Mouse (Mus musculus): ENCODE measurements around the gene Fam20a. TPM values are rescaled to one million over a fixed set of nuclear protein-coding genes. Genes with fewer than 3 reads are reported as not detected.
"Not testable (repeated sequence)": the region's sequence is repeated elsewhere in the genome, so short reads cannot be mapped to it uniquely, and the experiment has no call there.

The Fam20a gene
- polyA plus RNA-seq, 1 experiment from 2014 or later: 1.7 TPM

DNA sequence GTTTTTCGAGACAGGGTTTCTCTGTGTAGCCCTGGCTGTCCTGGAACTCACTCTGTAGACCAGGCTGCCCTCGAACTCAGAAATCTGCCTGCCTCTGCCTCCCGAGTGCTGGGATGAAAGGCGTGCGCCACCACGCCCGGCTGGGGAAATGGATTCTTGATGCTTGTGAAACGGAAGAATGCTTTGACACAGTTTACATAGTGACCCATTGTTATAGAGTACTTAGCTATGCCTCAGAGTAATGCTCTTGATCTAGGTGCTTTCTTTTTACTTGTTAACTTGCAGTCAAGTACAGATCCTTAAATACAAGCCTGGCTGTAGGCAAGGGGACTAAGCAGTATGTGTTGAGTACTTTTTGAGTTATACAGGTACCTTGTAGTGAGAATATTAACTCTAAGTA lies 61.6 kb downstream of the Fam20a start:
- H3K27ac ChIP-seq (ENCODE audit: low read depth, low read length); H3K4me1 ChIP-seq (ENCODE audit: control insufficient read depth, insufficient read depth, low read length); H3K4me3 ChIP-seq (ENCODE audit: low read depth, low read length); H3K4me2 ChIP-seq (ENCODE audit: low read length); H3K9ac ChIP-seq (ENCODE audit: low read length); H3K9me3 ChIP-seq (replicated peaks; ENCODE audit: control insufficient read depth, low read length); ATAC-seq; H3K27me3 ChIP-seq (replicated peaks; ENCODE audit: control insufficient read depth, insufficient read depth, low read length); DNase-seq (ENCODE audit: low spot score): not testable (repeated sequence)
- H3K36me3 ChIP-seq (ENCODE audit: control insufficient read depth, insufficient read depth, low read length): peaks cover 83% of the 10 kb centered on the region
- 87% methylated on average over 8 of the region's 8 CpGs for WGBS

DNA sequence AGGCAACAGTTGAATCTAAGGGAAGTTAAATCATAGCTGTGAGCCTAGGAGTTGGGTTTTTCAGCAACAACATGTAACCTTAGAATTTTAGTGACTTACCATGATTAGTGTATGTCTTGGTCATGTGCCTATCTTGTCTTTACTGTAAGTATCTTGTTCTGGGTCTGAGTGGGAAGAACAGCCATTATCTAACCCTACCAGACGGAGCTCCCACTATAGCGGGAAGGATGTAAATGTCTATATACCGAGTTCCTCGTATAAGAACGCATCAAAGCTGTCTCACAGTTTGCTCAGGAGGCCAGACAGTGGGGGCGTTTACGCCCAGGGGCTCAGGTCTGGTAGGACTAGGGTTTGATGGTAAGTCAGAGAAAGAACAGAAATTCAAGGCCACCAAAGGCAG lies 65.8 kb downstream of the Fam20a start:
- H3K36me3 ChIP-seq (ENCODE audit: control insufficient read depth, insufficient read depth, low read length): peaks cover 61% of the 10 kb centered on the region
- 94% methylated on average over 7 of the region's 7 CpGs for WGBS
- ATAC-seq: no peak

DNA sequence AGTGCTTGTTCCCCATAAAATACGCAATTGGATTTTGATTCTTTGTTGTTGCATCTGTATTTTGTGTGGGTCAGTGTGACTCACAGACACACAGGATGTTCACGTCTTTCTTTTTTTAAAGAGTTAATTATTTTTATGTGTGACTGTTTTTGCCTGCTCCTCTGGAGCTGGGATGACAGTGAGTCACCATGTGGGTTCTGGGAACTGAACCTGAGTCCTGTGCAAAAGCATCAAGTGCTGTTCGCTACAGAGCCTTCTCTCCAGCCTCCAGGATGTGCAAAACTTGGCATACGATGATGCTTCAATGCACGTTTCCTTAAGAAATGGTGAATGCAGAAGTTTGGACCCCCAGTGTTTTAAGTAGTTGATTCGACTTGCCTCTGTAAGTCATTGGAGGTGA lies 67.5 kb downstream of the Fam20a start:
- WGBS: 90% methylated on average over 6 of the region's 6 CpGs
- DNase-seq (ENCODE audit: low spot score) (no peak), ATAC-seq (no peak)
- peaks cover 21% of the 10 kb centered on the region for H3K4me1 ChIP-seq (ENCODE audit: control insufficient read depth, insufficient read depth, low read length)
- H3K36me3 ChIP-seq (ENCODE audit: control insufficient read depth, insufficient read depth, low read length): peaks cover 46% of the 10 kb centered on the region
- no peak overlapping the region for H3K4me2 ChIP-seq (ENCODE audit: low read length)
- no peak overlapping the region for H3K4me3 ChIP-seq (ENCODE audit: low read depth, low read length)
- no peaks in the 10 kb centered on the region for H3K27me3 ChIP-seq (replicated peaks; ENCODE audit: control insufficient read depth, insufficient read depth, low read length)
- H3K9ac ChIP-seq (ENCODE audit: low read length): no peak overlapping the region
- no peak overlapping the region for H3K27ac ChIP-seq (ENCODE audit: low read depth, low read length)
- no peaks in the 10 kb centered on the region for H3K9me3 ChIP-seq (replicated peaks; ENCODE audit: control insufficient read depth, low read length)

More for the DNA sequence above, 65.8 kb downstream of the Fam20a start:
- no peak overlapping the region for H3K4me2 ChIP-seq (ENCODE audit: low read length)
- no peak for DNase-seq (ENCODE audit: low spot score)
- H3K4me3 ChIP-seq (ENCODE audit: low read depth, low read length): no peak overlapping the region
- H3K27ac ChIP-seq (ENCODE audit: low read depth, low read length): no peak overlapping the region
- H3K9me3 ChIP-seq (replicated peaks; ENCODE audit: control insufficient read depth, low read length): no peaks in the 10 kb centered on the region
- H3K9ac ChIP-seq (ENCODE audit: low read length): no peak overlapping the region
- no peaks in the 10 kb centered on the region for H3K27me3 ChIP-seq (replicated peaks; ENCODE audit: control insufficient read depth, insufficient read depth, low read length)
- H3K4me1 ChIP-seq (ENCODE audit: control insufficient read depth, insufficient read depth, low read length): peaks cover 18% of the 10 kb centered on the region

DNA sequence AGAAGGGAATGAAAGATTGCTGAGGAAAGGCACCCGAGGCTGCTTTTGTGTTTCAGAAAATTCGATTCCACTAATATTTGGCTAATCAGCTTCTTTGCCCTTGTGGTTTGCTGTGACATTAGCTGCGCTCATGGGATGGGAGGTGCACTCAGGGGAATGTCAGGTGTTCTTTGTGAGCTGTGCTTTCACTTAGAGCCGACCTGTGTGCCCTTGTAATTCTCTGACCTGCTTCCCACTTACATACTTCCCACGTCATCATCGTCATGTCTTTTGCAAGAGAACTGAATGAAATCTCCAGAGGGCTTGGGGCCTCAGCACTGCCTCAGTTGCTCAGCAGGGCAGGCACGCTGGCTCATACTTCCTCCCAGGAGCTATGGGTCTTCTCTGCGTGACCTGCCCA lies 68.9 kb downstream of the Fam20a start:
- Histone ChIP-seq H3K9me3 (replicated peaks; ENCODE audit: control insufficient read depth, low read length) (no peaks in the 10 kb centered on the region), H3K4me3 (ENCODE audit: low read depth, low read length) (peak overlapping the region; percentile 91; the same call in 1 of the 2 replicates), H3K9ac (ENCODE audit: low read length) (no peak overlapping the region), H3K4me2 (ENCODE audit: low read length) (peak overlapping the region; percentile 78), H3K4me1 (ENCODE audit: control insufficient read depth, insufficient read depth, low read length) (peaks cover 29% of the 10 kb centered on the region), H3K27ac (ENCODE audit: low read depth, low read length) (no peak overlapping the region), H3K27me3 (replicated peaks; ENCODE audit: control insufficient read depth, insufficient read depth, low read length) (no peaks in the 10 kb centered on the region), H3K36me3 (ENCODE audit: control insufficient read depth, insufficient read depth, low read length) (peaks cover 37% of the 10 kb centered on the region)
- 75% methylated on average over 8 of the region's 8 CpGs for WGBS
- DNase-seq (ENCODE audit: low spot score): no peak
- ATAC-seq: no peak

DNA sequence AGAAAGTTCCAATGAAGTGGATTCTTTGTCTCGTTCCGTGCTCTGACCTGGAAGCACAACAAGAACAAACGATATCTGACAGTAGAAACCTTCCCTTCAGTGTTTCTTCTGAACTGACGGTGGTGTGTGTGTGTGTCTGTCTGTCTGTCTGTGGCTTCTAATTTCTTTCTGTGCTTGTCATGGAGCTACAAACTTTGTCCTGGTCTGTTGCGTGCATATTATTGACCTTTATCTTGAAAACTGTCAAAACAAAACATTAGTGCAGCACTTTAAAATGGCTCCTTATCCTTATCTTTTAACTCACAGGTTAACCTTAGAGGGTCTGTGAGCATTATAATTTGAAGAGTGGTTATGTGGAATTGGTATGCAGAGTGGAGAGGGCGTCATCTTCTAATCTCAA lies 69.6 kb downstream of the Fam20a start:
- Histone ChIP-seq H3K27me3 (replicated peaks; ENCODE audit: control insufficient read depth, insufficient read depth, low read length) (no peaks in the 10 kb centered on the region), H3K27ac (ENCODE audit: low read depth, low read length) (no peak overlapping the region), H3K36me3 (ENCODE audit: control insufficient read depth, insufficient read depth, low read length) (peaks cover 37% of the 10 kb centered on the region), H3K4me3 (ENCODE audit: low read depth, low read length) (peak overlapping the region; percentile 91), H3K4me2 (ENCODE audit: low read length) (peak overlapping the region; percentile 78), H3K9ac (ENCODE audit: low read length) (peak overlapping the region; percentile 97), H3K4me1 (ENCODE audit: control insufficient read depth, insufficient read depth, low read length) (peaks cover 29% of the 10 kb centered on the region), H3K9me3 (replicated peaks; ENCODE audit: control insufficient read depth, low read length) (no peaks in the 10 kb centered on the region)
- ATAC-seq (no peak), DNase-seq (ENCODE audit: low spot score) (no peak)
- WGBS: 48% methylated on average over 6 of the region's 6 CpGs

DNA sequence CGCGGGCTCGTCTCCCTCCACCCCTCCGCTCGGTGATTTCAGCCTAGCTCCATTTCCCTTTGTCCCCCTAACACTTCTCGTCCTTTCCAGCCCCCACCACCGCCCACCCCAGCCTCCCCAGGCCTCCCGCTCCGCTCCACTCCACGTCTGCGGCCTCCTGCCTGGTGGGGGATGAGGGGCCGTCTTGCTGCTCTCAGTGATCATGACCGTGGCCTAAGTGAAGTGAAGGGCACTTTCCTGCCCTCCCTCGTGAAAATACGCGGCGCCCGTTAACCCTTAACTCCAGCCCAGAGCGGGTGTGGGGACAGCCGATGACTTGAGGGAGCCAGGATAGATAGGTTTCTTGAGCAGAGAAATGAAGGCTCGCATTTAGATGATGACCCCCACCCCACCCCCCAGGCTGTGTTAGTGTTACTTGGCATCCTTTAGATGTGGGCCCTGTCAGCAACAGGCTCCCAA lies 70.5 kb downstream of the Fam20a start:
- WGBS: under 1% methylated on average over 21 of the region's 21 CpGs
- Histone ChIP-seq H3K9me3 (replicated peaks; ENCODE audit: control insufficient read depth, low read length) (no peaks in the 10 kb centered on the region), H3K4me1 (ENCODE audit: control insufficient read depth, insufficient read depth, low read length) (peaks cover 29% of the 10 kb centered on the region), H3K27ac (ENCODE audit: low read depth, low read length) (peak overlapping the region; percentile 97), H3K27me3 (replicated peaks; ENCODE audit: control insufficient read depth, insufficient read depth, low read length) (no peaks in the 10 kb centered on the region), H3K4me2 (ENCODE audit: low read length) (peak overlapping the region; percentile 78), H3K36me3 (ENCODE audit: control insufficient read depth, insufficient read depth, low read length) (peaks cover 29% of the 10 kb centered on the region), H3K4me3 (ENCODE audit: low read depth, low read length) (peak overlapping the region; percentile 91), H3K9ac (ENCODE audit: low read length) (peak overlapping the region; percentile 97)
- peak; percentile 0; the same call in 1 of the 2 replicates for ATAC-seq
- DNase-seq (ENCODE audit: low spot score): peak; percentile 10

DNA sequence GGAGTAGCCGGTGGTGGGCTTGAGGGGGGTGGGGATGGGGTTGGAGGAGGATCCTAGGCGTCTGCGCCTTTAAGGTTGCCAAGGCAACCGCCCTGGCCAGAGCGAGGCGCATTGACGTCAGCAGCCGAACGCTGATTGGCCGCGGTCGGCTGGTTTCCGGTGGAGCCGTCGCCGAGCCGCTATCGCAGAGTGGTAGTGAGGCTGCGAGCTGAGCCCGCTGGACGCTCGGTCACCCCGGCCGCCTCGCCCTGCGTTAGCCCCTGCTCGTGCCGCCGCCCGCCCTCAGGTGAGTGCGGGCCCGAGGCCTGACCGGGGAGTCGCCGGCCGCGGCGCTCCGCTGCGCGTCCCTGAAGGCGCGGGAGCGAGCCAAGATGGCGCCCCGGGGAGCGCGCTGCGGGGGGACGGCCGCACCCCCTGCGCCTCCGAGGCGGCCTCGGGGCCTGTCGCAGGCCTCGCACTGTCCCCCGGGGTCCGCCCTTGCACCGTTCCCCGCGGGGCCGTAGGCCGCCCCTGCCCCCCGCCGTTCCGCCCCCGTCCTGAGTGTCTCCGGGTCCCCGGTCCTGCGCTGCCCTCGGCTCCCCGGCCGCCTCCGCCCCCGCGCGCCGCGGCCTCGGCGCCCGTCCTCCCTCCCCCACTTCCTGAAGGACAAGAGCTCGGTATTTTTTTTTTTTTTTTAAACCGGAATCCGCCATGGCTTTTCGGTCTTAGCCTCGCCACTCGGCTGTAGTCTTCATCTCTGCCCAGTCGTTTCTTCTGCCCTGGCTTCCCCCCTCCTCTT lies 71.1 kb downstream of the Fam20a start:
- Histone ChIP-seq H3K27ac (ENCODE audit: low read depth, low read length) (peak overlapping the region; percentile 97), H3K4me1 (ENCODE audit: control insufficient read depth, insufficient read depth, low read length) (peaks cover 29% of the 10 kb centered on the region), H3K36me3 (ENCODE audit: control insufficient read depth, insufficient read depth, low read length) (peaks cover 23% of the 10 kb centered on the region), H3K4me2 (ENCODE audit: low read length) (peak overlapping the region; percentile 78), H3K9me3 (replicated peaks; ENCODE audit: control insufficient read depth, low read length) (no peaks in the 10 kb centered on the region), H3K9ac (ENCODE audit: low read length) (peak overlapping the region; percentile 97), H3K27me3 (replicated peaks; ENCODE audit: control insufficient read depth, insufficient read depth, low read length) (no peaks in the 10 kb centered on the region), H3K4me3 (ENCODE audit: low read depth, low read length) (peak overlapping the region; percentile 91)
- ATAC-seq: peak; percentile 95
- DNase-seq (ENCODE audit: low spot score): peak; percentile 98
- under 1% methylated on average over 75 of the region's 90 CpGs for WGBS

DNA sequence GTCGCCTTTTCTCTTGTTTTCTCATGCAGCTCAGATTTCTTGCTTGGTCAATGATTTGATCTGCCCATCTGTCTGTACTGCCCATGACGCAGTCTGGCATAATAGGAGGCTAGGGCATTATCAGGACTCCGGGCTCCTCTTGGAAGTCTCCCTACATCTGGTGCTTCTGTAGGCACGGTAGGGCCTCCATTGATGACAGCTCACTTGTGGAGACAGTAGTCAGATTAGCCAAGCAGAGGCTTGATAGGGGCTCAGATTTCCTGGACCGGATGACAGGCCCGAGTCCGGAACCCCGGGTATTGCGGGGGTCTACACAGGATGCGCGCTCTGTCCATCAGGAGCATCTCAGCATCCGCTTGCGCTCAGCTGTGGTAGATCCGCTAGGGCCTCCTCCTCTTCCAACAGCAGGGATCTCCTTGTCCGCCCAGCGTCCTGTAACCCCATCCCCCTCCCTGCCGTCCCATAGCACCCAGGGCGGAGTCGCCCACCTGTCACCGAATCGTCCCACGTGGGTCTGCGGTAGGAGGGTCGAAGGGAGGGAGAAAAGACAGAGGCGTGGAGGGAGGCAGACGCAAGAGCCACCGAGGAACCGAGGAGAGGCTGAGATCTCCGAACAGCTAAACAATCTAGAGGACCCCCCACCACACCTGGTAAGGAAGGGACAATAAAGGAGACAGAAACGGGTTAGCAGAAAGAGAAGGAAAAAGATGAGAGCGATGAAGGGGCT lies 71.9 kb downstream of the Fam20a start:
- ATAC-seq (peak; percentile 78), DNase-seq (ENCODE audit: low spot score) (peak; percentile 84)
- Histone ChIP-seq H3K36me3 (ENCODE audit: control insufficient read depth, insufficient read depth, low read length) (peaks cover 15% of the 10 kb centered on the region), H3K9ac (ENCODE audit: low read length) (peak overlapping the region; percentile 97), H3K27me3 (replicated peaks; ENCODE audit: control insufficient read depth, insufficient read depth, low read length) (no peaks in the 10 kb centered on the region), H3K27ac (ENCODE audit: low read depth, low read length) (peak overlapping the region; percentile 97), H3K9me3 (replicated peaks; ENCODE audit: control insufficient read depth, low read length) (no peaks in the 10 kb centered on the region), H3K4me1 (ENCODE audit: control insufficient read depth, insufficient read depth, low read length) (peaks cover 29% of the 10 kb centered on the region), H3K4me3 (ENCODE audit: low read depth, low read length) (peak overlapping the region; percentile 91), H3K4me2 (ENCODE audit: low read length) (peak overlapping the region; percentile 74)
- WGBS: 1% methylated on average over 31 of the region's 31 CpGs
